Mouse (Mus musculus): ENCODE results near the gene Ank.
A peak's percentile ranks its signal among the peaks of the same experiment; 100 is the strongest.

The Ank gene

DNA sequence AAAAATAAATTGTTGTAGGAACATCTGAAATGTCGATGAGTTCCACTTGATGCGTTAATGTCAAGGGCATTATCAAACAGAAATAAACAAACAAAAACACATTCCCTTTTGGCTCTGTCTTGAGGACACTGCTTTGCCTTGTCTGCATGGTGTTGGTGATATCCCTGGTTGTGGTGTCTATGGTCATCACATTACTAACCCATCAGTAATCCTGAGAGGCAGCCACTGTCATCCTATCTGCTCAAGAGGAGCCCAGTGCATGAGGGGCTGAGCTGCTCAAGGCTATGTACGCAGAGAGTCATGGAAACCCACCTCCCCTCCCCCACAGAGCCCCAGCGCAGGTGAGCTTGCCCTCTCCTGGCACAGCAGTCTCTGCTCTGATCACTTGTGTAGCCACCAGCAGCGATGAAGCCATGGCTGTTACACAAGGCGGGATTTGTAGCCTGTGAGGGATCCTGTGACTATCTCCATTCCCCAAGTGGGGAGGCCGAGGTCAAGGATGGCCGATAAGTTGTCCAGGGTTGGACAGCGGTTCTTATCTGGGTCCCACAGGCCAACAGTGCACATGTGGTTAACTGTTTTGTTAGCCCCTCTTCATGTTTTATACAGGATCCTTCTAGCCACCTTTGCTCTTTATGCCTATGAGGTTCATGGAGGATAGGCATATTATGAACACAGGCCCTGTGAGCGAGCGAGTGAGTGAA lies 30.3 kb downstream of the Ank start:
- DNase-seq (ENCODE audit: low spot score), result no peak

DNA sequence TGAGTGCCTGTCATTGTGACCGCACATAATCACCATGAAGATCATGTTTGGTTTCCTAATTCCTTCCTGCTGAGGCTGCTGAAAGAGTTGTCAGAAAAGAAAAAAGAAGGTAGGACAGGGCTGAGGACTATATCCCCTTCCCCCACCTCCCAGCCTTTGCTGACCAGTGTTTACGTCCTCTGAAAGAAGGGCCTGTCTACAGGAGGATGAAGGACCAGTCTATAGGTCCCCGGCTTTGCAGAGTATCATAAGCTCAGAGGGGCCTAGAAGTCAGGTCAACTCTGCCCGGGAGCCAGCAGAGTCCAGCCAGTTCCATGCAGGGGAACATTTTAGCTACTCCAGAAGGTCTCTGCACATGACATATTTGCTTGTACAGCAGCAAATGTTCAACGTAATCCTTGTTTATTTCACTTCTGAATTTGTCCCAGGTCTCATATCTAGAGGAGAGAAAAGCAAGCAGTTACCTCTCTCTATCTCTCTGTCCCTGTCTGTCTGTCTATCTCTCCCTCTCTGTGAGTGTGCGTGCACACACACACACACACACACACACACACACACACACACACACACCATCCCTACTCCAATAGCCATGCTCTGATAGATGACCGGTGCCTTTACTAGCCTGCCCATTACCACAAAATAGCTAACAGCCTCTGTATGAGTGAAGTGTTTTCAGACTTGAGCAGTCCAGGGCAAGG lies 31.0 kb downstream of the Ank start:
- DNase-seq (ENCODE audit: low spot score), result no peak

DNA sequence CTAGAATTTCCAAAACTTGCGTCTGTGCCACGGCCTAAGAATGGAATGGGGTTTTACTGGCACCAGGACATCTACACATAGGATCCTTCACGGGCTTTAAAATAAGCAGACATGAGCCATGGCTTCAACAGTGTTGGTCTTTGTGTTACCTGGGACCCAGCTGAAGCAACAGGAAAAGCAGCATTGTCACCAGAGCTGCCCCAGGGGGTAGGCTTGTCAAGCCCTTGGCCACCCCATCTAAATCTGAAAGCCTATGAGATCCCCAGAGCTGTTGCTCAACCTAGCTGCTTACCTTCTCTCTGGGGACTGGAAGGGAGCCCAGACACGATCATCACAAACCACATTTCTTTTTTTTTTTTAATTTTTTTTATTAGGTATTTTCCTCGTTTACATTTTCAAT lies 31.6 kb downstream of the Ank start:
- no peak for DNase-seq (ENCODE audit: low spot score)

DNA sequence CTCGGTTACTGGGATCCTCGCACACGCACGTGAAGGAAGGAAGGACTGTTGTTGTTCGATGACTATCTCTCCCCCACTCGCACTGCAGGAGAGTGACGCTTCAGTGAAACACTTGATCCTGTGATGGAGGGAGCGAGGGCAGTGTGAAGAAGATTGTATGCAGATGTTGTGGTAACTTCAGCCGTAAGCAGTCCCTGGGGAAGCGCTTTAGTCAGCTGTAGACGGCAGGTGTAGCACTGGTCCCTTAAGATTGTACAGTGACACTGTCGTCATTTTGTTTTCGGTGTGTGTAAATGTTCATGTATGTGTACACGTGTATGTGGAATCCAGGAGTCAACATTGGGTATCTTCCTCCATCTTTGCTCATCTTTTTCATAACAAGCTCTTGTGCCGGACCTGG lies 33.9 kb downstream of the Ank start:
- no peak for DNase-seq (ENCODE audit: low spot score)

DNA sequence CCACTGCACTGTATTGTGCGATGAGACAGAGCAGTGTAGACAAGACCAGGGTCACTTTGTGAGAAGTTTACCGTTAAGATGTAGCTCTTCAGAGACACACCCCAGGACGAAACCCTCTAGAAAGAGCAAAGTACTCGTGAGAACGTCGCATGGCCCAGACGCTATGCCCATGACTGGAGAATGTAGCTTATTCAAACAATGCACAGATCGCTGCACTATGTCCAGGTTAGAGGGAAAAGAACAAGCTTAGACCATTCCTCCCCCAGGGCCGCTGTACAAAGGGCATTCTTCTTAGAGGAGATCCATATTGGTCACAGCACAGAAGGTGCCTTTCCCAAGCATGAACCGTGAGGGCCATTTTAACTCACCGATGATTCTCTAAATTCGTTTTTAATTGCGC lies 35.9 kb downstream of the Ank start:
- no peak for DNase-seq (ENCODE audit: low spot score)

DNA sequence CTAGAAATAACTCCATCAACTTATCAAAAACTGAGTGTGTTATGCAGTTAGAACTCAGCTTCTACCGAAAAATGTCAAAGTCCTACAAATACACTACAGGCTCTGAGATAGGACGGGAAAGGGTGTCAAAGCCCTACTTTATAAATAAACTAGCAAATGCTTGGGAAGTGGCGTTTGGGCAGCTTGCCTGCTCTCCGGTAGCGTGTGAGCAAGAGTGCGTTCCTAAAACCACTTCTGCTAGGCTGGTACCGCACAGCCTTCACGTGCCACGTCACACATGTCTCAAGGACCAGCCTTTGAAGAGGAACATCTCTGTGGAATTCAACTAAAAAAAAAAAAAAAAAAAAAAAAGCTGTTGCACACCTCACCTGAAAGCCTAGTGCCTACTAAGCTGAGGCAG lies 36.7 kb downstream of the Ank start:
- no peak for DNase-seq (ENCODE audit: low spot score)

DNA sequence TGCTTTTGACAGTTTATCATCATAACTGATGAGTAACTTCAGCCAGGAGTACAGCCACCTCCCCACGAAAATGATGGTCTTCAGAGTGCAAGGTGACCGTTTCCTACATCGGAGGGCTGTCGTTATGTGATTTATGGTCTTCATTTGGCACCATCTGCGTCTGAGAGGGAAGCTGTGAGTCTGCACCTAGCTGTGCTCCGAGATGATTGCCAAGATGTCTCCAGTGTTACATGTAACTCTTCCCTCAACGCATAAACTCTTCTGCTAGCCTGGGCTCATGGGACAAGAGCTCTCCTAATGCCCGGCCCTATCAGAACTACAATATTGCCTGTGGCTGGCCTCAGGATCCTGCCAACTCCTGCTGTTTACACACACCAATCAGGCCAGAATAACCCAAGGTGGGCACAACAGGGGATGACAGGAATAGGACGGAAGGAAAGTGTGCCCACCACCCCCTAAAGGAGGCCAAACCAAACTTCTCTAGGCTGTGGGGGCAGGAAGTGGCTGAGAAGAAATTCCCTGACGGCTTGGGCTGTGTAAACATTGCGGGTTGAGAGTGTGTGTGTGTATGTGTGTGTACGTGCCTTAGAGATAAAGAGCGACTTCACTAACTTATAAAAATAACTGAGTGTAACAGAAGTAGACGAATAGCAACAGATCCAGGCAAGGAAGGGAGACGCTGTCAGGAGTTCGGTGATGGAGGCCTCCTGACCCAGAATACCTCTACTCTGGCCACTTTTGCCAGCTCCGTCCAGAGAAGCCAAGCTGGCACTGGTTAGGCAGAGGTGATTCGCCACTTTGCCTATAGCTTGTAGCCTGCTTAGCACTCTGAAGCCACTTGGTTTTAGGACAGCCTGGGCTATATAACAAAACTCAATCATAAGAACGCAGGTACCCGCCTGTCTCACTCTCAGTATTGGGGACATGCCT lies 37.6 kb downstream of the Ank start:
- no peak for DNase-seq (ENCODE audit: low spot score)

DNA sequence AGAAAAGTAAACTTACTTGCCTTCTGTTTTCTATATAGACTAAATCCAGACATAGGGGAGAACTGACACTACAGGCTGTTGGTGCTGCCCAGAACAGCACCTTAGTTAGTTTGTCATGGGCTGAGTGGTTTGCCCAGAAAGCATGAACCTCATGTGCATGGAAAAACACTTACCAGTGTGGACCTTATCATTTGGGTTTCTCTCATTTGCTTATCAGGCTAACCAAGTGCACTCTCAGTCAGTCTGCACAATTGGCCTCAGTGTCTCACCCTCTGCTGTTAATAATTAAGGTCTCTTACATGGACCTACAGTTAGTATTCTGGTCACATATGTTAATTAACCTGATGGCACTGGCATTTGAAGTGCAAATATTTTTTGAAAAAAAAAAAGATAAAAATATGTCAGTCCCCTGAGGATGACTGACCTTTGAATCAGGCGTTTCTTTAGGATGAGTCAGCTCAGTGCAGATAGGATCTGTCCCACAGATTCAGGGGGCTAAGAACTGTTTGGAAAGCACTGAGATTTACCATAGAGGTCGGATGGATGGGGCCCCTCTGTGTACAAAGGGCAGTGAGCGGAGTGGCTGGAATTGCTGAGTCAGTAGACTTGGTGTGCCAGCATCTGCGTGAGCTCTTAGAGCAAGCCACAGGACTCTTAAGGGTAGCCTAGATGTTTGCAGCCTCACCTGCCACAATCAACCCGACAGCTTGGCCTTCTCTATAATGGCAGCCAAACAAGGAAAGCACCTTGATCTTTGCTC lies 39.8 kb downstream of the Ank start:
- no peak for DNase-seq (ENCODE audit: low spot score)

DNA sequence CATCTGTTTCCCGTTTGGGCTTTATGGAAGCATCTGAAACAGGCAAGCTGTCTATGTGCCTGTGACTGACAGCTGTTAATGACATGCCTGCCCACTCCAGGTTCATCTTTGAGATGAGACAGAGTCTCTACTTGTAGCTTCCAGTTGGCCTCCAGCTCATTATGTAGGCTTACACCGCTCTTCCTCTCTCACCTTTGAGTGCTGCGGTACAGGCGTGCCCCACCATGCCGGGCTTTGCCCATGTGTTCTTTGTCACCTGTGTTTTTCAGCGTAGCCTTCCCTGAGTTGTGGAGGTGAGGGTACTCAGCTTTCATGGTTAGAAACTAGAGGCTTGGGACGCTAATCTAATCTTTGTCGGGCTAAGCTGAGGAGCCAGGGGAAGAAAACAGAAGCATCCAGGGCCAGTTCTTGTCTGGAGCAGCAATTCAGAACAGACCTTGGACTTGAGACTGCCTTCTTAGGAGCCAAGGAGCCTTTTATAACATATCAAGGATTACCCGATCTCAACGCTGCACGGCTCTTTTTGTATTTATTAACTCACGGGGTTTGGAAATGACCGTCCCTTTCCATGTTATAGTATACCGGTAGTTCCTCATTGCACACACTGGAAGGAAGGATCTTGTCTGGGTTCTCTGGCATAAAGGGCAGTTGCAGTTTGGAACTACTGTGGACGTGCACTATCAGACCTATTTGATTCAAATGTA lies 40.6 kb downstream of the Ank start:
- DNase-seq (ENCODE audit: low spot score), result no peak

DNA sequence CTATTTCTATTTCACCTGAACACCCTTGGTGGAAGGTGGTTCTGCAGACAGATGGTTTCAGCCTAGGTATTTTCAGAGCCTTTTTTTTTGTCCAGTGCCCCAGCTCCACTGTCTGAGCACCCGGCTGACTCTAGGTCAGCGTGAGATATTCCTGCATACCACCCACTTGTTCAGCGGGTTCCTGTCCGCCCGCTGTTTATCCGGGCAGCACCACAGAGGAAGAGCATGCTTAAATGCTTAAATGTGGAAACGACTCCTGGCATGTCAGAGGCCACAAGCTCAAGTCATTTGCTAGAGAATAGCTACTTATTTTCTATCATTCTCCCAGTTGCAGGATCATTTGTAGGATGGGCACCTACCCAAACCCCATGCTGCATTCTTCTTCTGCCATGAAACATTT lies 41.7 kb downstream of the Ank start:
- DNase-seq (ENCODE audit: low spot score), result no peak

DNA sequence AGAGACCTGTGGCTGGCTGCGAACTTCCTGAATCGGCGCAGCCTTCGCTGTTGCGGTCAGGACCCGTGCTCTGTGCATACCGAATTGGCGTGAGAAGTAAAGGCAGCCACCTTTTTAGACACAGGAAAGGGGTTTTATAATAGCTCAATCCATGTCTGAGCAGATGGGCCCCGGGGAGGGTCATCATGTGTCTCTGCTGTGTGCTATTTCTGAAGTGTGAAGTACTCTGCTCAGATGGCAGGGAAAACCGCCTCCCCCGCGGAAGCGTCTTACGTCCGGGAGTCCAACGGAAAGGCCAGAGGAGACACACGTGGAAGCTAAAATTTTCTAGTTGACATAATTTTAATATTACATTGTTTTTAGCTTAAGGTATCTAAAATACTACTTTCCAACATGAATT lies 42.5 kb downstream of the Ank start:
- DNase-seq (ENCODE audit: low spot score), result no peak

DNA sequence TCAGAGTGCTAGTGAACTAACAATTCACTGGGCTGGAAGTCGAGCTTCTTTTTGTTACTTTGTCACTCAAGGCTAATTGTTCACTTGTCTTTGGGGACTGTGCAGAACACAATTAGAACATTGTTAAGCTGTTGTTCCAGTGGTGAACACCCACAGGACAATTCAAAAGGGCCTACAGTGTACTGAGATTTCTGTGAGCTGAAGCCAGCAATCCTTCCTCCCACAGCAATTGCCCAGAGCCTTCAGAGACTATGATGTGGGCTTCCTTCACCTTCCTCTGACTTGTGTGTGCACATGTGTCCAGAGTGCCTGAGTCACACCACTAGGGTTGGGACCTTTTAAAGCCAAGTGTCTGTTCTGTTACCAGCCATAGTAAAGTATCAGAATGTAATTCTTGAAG lies 50.5 kb downstream of the Ank start:
- DNase-seq (ENCODE audit: low spot score), result peak; percentile 35

DNA sequence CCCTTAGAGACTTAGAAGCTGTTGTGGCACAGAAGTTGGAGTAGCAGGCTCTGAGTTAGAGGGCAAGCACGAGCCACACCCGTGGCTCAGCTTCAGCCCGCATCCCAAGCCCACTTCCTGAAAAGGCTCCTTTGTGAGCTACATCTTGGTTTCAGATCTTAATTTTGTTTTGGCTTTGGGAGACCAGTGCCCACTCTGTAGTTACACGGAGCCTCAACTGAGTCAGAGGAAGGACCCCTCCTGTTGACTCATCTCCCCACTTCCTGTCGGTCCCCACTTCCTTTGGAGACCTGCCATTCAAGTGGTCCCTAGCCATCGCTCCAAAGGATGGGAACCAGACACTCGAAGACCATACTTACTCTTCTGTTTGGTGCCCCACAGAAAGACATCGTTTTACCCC lies 51.5 kb downstream of the Ank start:
- DNase-seq (ENCODE audit: low spot score), result no peak

DNA sequence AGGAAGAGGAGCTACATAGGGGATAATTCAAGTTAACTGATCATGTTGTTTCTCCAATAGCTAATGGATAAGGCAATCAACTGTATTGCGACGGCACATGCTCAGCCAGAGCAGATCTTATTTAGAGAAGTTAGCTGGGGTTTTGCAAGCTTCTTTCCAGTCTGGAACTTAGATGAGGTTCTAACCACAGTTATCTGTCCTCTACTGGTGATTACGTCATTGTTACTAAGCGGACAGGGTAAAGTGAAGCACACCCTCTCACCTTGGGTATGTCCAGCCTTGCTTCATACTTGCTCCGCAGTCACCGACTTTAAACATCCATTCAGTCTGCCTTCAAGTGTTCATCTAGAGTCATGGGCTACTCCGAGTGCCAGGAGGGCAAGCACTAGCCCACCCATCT lies 53.4 kb downstream of the Ank start:
- DNase-seq (ENCODE audit: low spot score), result no peak

DNA sequence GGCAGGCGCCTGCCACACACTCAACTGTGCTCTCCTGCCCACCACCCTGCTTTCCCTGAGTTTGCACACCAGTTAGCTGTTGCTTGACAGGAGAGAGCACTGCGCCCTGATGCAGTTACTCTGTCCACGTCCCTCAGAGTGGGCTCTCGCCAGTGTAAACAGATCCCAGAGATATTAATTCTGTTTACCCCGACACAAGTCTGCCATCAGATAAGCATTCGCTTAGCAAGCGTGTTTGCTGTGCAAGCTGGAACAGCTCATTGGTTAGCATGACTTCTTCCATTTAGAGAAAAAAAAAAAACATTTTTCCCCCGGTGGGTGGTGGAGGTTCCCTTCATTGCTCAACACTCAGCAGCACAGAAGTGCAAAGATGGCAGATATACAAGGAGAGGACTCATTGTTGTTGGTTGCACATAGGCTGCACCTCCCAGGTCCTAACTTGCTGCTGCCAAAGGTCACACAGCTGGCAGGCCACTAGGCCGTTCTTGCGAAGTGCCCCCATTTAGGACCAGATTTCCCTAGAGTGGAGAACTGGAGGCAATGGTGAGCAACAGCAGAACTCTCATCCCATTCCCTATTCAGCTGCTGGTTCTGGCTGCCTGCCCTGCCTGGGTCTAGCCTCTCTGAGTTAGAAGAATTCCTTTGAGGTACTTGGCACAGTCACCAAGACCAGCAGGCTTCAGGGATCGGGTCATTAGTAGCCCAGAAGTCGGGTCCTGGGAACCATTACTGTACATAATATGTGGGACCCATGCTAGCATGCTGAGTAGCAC lies 58.9 kb downstream of the Ank start:
- no peak for DNase-seq (ENCODE audit: low spot score)

DNA sequence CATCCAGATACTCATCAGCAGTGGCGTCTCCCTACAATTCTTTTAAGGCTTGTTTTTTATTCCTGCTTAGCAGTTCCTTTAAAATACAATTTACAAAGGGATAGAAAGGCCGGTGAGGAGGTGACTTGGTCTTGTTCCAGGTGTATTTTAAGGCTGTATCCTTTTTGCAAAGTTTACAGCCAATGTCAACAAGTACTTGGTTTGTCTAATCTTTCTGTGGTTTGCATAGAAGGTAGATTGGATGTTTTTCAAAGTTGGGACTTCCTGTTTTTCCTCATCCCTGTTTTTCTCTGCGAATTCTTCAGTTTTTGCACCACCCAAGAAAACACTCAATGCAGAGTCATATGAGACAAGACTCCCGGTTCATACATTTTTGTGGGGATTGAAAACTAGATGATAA lies 62.4 kb downstream of the Ank start:
- DNase-seq (ENCODE audit: low spot score), result no peak

DNA sequence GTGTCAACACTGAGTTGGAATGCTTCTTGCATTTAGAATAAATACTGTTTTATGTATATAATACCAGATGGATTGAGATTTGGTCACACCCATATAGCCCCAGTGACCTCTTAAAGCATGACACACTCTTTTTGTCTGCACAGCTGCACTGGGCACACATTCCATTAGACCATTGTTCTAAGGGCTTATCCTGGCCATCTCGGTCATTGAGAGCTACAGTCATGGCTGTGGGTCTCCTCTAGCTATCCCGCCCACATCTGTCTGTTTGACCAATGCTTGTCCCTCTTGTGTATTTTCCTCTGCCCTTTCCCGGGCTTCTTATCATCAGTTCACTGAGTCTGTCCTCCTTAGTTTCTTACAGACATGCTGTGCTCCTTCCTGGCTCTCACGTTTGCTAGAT lies 63.5 kb downstream of the Ank start:
- DNase-seq (ENCODE audit: low spot score), result no peak

DNA sequence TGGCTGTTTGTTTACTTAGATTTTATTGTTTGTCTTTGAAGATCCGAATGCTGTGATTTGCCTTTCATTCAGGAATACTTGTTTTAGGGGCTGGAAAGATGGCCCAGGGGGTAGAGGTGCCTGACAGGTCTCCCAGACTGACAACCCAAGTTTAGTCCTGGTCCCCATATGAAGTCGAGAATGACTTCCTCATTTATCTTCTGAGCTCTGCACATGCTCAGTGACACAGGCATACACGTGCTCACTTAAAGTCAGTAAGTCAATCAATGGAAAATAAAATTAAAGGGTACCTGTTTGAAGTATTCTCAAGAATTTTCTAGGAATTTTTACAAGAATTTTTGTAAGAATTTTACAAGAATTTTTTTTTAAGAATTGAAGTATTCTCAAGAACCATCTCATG lies 66.6 kb downstream of the Ank start:
- DNase-seq (ENCODE audit: low spot score), result no peak

DNA sequence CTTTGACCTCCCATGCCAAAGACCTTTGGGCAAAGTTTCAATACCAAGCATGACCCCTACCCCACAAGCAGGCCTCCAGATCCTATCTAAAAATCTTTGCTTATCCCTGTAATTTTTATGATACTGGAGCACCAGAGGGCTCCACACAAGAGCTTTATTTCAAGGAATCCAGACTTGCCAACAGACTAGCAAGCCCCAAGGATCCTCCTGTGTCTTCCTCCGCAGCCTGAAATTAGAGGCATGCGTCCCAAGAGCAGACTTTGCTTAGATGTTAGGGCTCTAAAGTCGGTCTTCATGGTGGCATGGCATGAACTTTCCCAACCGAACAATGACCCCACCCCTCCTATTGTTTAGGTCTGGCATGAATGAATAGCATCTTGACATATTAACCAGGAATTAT lies 69.2 kb downstream of the Ank start:
- DNase-seq (ENCODE audit: low spot score), result no peak

DNA sequence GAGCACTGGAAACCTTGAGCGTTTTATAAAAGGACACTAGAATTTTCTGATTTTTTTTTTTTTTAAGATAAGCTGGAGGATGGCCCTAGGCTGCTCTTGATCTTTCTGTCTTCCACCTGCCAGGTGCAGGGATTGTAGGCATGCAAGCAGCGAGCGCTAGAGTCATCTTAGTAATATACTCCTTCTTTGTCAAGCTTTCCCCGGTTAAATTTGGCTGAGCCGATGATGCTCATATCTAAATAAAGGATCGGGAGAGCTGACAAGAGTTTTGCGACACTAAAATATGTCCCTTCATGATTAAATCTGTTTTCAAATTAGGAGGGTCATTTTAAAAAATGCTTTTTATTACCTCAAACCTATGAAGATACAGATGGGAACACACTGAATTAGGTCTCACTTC lies 69.7 kb downstream of the Ank start:
- DNase-seq (ENCODE audit: low spot score), result no peak

DNA sequence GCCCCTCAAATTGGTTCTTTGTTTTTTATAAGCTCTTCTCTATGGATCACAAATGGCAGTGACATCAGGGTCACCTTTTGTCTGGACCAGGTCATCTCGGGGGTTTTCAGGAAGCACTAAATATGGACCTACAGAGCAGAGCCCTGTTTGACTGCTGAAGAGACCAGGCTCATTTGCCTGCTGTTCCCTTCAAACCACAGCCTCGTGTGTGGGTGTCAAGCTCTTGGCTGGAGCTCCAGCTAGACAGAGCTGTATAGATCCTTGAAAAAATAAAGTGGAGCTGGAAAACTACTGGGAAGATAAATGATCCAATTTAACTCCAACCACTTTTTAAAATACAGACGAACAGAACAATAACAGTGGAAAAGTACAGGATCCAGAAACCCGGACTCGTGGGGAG lies 70.3 kb downstream of the Ank start:
- DNase-seq (ENCODE audit: low spot score), result no peak

Measured in testis, postnatal 14 days (tissue).